Mouse (Mus musculus) urinary bladder, postnatal 14 days (tissue): ENCODE data around the gene Sp2.

Experiments
- DNase-seq: peaks from one replicate; pipeline ENCODE4 v3.0.0; 2021; ENCODE audit warnings: low spot score

The Sp2 gene

GRCm38 (mm10) chr11:96937549-96938425 is 45.0 kb downstream of the Sp2 start:
- peak; percentile 79 for DNase-seq

- no peak for DNase-seq
These were observed 46.7 kb downstream of the Sp2 start for GRCm38 (mm10) chr11:96935872-96936650.

GRCm38 (mm10) chr11:96934921-96935356 is 47.8 kb downstream of the Sp2 start:
- DNase-seq, result peak; percentile 56

- no peak for DNase-seq
These were observed 49.0 kb downstream of the Sp2 start for GRCm38 (mm10) chr11:96933562-96934276.

GRCm38 (mm10) chr11:96931327-96932062 is 51.3 kb downstream of the Sp2 start:
- peak; percentile 74 for DNase-seq

- no peak for DNase-seq
These were observed 52.9 kb downstream of the Sp2 start for GRCm38 (mm10) chr11:96929766-96930331.

GRCm38 (mm10) chr11:96929096-96929765 is 53.5 kb downstream of the Sp2 start:
- peak; percentile 66 for DNase-seq

- DNase-seq, result peak; percentile 74
These were observed 54.1 kb downstream of the Sp2 start for GRCm38 (mm10) chr11:96928691-96929090.

GRCm38 (mm10) chr11:96928088-96928487 is 54.7 kb downstream of the Sp2 start, which contains the start of gene Prr15l:
Gene Prr15l, plus strand, starts transcription at chr11:96928104.
- peak; percentile 42 for DNase-seq

- DNase-seq, result no peak
These were observed 56.2 kb downstream of the Sp2 start for GRCm38 (mm10) chr11:96926587-96926986.

GRCm38 (mm10) chr11:96925469-96926148 is 57.1 kb downstream of the Sp2 start:
- DNase-seq, result no peak

GRCm38 (mm10) chr11:96924861-96925260 is 57.9 kb downstream of the Sp2 start:
- DNase-seq, result no peak

GRCm38 (mm10) chr11:96919003-96919402 is 63.8 kb downstream of the Sp2 start:
- DNase-seq, result peak; percentile 54

GRCm38 (mm10) chr11:96917415-96917814 is 65.3 kb downstream of the Sp2 start:
- DNase-seq, result no peak

- no peak for DNase-seq
These were observed 65.8 kb downstream of the Sp2 start for GRCm38 (mm10) chr11:96916885-96917396.

- DNase-seq, result peak; percentile 99
These were observed 66.5 kb downstream of the Sp2 start, which contains the start of gene Cdk5rap3 for GRCm38 (mm10) chr11:96916044-96916884. Gene Cdk5rap3, minus strand, starts transcription at chr11:96916496.

- no peak for DNase-seq
These were observed 70.1 kb downstream of the Sp2 start for GRCm38 (mm10) chr11:96912682-96913081.

GRCm38 (mm10) chr11:96910003-96910402 is 72.8 kb downstream of the Sp2 start:
- DNase-seq, result peak; percentile 75

- DNase-seq, result no peak
These were observed 74.2 kb downstream of the Sp2 start for GRCm38 (mm10) chr11:96908594-96908993.
